Mouse (Mus musculus) adrenal gland, postnatal 25 days (tissue): ENCODE measurements around the gene Misp. TPM values are rescaled to one million over a fixed set of nuclear protein-coding genes. Genes with fewer than 3 reads are reported as not detected.

Experiments used
- DNase-seq: peaks from one replicate; pipeline ENCODE4 v3.0.0; 2021; ENCODE audit warnings: mixed read lengths
- total RNA-seq: library from RNA; stranded (reverse); gene quantifications from 2 replicates; pipeline ENCODE4 v1.2.3, GENCODE M21; 2021

Misp gene
- total RNA-seq, 1 experiment from 2014 or later = 0.64 TPM

DNA sequence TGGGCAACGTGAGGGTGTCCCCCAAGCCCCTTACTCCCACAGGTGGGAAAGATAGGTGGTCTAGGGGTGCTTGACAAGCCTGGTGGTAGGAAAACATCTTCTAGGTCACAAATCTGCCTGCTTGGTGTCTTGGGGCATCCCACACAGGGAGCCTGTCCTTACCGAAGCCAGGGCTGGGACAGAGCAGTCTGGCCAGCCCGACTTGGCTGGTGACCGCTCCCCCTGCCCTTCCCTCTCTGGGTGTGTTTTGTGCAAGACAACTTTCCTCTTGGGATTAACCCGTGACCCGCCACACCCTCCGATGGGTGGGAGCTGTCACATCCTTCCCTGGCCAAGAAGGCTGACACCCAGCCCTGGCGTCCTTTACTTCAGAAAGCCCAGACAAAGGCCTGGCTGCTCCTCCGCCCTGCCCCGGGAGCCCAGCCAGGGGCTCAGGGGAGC lies 26.3 kb upstream of the Misp start:
- DNase-seq = peak; percentile 69

DNA sequence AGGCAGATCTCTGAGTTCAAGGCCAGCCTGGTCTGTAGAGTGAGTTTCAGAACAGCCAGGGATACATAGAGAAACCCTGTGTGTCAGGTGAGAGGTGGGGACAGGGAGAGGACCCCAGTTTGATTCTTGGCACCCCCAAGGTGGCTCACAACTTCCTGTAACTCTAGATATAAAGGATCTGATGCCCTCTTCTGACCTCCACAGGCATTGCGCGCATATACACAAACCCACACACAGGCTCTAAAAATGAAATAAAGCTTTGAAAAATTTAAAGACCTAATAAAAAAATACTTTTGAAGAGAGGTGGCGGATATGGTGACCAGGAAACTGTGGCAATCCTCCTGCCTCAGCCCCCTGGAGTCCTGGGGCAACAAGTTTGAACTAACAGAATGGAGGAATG lies 24.9 kb upstream of the Misp start:
- no peak for DNase-seq

DNA sequence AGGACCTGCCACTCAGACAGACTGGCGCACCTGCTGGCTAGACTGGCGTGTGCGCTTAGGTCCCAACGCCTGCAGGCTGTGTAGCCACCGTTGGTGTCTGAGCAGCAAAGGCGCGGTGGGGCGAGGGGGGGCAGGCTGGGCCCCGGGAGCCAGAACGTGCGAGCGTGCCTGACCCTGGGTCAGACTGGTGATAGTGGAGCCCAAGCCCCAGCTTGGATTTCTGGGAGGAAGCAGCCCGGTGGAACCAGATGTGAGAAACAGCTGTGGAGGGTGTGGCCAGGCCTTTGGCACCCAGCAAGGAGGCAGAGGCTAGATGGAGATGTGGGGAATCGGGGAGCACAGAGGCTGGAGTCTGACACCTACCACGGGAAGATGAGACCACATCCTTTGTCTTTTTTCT lies 23.5 kb upstream of the Misp start:
- DNase-seq = no peak

DNA sequence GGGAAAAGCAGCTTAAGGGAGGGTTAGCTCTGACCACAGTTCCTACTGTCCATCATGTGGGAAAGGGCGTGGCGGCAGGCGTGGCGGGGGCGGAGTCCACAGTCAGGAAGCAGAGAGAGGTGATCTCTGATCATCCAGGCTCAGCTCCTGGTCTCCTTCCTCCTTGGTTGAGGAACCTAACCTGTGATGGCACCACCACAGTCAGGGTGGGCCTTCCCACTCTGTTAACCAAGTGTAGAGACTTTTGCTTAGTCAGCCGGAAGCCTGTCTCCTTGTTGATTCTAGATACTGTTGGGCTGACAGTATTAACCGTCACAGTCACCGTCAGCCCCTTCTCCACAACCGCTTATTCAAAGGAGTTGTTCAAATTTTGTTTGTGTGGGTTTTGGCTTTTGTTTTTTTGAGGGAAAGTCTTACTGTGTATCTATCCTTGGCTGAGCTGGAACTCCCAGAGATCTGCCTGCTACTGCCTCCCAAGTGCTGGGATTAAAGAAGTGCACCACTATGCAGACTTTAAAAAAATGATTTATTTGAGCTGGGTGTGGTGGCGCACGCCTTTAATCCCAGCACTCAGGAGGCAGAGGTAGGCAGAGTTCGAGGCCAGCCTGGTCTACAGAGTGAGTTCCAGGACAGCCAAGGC lies 22.4 kb upstream of the Misp start:
- no peak for DNase-seq

DNA sequence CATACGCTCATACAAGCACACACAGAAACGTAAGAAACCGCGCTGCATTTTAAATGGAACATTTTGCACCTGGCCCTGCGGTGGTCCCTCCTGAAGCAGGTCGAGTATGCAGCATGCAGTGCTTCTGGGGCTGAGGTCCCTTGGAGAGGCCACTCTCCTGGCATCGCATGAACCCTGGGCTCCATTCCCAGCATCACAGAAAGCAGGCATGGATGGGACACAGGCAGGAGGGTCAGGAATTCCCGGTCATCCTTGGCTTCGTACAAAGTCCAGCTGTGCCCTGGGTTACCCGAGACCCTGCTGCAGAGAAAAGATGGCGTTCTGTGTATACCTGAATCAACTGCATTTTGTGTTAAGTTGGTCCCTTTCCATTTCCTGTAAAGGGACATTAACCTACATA lies 20.3 kb upstream of the Misp start:
- no peak for DNase-seq

DNA sequence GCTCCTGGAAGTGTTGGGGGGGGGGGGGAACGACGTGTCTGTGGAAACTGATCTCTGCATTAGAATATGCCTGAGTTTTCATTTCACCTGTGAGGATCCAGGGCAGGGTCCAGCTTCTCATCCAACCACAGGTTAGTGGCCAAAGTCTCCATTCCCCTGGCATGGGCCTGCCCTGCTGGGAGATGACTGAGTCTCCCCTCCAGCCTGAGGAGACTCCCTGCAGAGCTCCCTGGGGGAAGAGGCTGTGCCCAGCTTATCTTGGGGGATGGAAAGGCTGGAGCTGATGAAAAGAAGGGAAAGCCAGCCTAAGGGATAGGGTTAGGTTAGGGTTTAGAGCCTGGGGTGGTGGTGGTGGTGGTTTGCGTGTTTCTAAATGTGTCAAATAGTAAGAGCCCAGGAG lies 19.0 kb upstream of the Misp start:
- DNase-seq = no peak

DNA sequence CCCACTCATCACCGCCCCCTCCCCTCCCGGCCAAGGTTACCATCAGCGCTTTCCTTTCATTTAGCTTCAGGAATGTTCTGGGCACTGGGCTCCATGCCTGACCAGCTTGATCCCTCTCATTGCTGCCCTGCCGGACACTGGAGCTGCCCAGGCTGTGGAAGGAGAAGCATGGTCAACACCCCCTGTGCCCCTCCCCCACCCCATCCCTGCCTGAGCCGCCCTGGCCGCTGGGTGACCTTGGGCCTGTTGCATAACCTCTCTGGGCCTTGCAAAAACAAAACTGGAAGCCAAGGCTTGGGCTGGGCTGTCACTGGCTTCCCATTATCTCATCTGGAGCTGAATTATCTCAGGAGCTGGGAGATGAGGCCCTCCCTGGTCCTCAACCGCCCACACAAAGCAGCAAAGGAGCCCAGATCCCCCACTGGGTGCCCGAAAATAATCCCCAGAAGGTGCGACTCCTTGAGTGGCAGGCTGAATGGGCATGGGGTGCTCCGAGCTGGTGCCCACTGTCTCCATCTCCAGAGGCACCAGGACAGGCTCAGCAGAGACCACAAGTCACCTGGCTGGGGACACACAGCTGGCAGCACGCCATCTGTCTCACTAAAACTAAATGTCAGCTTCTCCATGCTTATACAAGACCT lies 18.3 kb upstream of the Misp start:
- DNase-seq = peak; percentile 85

DNA sequence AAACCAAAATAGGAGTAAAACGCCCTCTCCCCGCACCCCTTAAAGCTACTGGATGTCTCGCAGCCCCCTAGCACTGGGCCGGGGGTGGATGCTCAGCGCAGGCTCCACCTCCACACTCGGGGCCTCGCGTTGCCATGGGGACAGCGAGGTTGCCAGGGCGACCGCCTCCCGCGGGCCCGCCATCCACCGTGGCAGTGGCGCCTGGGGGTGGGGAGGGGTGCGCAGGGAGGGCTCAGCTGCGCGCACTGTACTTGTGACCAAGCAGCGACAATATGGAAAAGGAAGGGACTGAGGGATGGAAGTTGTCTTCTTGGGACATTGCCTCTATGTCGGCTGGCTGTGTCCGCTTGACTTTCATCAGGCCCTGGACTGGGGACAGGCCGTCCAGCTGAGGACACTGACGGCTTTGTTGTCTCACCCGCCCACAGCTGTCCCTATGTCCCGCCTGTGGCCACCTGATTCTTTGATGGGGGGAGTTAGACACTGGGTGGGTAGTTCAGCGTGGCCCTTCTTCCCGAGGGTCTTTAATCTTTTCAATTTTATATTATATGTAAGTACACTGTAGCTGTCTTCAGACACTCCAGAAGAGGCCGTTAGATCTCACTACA lies 17.0 kb upstream of the Misp start:
- peak; percentile 55 for DNase-seq

DNA sequence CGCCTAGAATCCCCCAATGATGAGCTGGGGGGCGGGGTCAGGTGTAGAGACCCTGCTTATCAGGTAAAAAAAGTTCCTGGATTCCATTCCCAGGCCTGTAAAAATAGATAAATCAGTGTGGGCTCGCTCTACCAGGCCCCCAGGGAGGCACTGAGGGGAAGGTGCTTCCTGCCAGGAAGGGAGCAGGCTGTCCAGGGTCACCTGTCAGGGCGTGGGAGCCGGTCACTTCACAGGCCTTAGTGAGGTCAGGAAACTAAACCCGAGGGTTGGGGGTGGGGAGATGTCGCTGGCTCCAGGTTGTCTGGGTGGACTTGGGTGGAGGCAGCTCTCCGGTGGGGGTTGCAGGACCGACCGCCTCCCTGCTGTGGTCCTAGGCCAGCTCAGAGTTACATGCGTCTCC lies 15.2 kb upstream of the Misp start:
- DNase-seq = peak; percentile 49

DNA sequence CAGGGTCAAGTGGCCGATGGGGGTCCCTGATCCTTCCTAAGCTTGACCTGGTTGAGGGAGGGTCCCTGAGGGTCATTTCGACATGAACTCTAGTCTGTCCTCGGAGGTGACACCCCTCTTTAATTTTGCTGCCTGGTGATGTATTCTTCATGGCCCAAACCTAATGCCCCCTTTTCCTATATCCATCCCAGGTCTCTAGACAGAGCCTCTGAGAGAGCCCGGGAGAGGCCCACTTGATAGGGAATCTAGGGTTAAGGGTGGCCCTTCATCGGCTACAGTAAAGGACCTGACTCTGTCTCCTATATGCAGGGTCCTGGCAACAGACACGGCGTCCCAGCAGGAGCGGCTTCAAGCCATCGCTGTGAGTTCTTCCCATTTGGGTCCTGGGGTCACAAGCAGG lies 14.5 kb upstream of the Misp start:
- no peak for DNase-seq

DNA sequence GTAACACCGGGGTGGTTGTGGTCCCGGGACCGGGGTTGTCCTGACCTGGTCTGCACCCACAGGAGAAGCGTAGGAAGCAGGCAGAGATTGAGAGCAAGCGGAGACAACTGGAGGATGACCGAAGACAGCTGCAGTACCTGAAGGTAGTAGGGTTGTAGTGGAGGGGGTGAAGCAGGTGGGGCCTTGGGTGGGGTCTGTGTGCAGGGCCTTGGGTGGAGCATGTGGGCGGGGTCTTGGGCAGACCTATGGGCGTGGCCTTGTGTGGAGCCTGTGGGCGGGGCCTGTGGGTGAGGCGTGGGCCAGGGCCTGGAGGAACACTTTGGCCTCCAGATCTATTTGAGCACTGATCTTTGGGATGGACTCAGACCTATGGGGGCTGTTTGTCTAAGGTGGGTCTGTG lies 13.8 kb upstream of the Misp start:
- DNase-seq = no peak

DNA sequence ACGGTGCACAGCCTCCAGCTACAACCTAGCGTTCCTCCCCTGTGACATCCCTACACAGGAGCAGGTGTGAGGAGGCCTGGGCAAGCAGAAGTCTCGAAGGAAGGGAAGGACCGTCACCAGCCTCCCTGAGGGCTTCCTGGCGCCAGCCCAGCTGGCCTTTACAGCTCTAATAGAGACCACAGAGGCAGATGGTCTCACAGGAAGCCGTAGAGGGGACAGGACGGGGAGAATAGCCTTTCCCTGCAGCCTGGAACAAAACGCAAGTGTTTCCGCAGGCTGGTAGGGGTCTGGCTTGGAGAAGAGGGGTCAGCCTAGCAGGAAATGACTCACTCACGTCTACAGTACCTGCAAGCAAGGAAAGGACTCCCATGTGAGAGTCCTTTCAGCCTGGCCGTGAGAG lies 13.0 kb upstream of the Misp start:
- DNase-seq = peak; percentile 51

DNA sequence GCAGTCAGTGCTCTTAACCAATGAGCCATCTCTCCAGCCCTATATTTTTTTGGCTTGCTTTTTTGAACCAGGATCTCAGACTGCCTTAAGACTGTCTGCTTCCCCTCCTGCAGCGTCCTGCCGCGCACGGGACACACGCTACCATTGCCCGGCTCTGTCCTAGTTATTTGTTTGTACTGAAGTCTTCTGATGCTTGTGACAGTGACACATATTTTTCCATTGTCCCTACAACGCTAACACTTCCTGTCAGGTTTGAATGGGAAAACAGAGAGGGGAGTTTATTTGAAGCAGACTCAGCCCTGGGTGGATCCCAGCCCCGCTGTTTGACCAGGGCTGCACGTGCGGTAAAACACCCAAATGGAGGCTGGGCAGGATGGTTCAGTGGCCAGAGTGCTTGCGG lies 12.1 kb upstream of the Misp start:
- no peak for DNase-seq

DNA sequence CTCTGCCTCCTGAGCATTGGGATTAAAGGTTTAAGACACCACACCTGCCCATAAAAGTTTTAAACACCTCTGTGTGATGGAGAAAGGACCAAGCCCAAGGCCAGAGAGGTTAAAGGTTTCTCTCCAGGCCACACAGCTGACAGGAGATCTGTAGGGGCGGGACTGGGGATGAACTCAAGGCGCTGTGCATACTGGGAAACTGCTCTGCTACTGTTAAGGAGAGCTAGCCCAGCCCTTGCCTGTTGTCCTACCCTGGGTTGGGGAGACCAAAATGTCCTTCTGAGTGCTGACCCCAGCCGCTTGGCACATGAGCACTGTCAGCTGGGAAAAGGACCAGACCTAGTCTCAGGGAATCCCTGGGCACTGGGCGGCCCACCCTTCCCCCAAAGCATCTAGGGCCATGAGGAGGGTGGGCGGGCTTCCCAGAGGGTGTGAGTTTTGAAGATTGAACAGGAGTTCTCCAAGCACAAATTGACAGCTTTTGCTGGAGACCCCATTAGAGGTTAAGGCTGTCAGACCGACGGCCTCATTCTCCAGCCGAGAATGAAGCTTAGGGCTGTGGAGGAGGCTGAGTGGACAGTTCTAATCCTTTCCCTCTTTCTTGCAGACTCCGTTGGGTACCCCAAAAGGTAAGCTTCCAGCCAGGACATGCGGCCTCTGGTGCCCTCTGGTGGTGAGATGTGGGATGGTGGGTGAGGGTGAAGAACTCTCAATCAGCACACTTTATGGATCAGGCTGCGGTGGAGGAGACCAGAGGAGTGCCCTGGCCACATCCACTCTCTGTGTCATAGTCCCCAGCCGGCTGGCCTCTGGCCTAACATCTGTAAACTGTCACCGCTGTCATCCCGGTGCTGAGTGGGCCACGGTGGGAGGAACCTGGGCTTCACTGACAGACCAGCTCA lies 8.8 kb upstream of the Misp start:
- peak; percentile 92 for DNase-seq

DNA sequence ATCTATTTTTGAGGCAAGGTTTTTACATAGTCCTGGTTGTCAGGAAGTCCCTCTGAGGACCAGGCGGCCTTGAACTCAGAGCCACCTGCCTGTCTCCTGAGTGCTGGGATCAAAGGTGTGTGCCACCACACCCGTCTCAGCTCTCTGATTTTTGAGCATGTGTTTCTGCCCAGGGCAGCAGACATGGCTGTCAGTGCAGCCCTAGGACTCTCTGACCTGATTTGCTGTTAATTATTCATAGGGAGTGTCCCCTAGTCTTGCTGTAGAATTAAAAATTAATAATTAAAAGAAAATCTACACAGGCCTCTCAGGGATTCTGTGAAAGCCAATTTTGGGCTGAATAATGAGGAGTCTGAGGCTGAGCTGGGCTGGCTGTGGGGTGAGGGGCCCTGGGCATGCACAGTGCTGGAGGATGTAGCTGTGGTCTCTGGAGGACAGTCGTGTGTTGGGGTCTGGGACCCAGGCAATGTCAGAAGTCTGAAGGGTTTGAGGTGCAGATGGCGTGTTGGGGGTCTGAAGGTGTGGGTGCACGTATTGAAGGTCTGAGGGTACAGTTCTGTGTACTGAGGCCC lies 6.4 kb upstream of the Misp start:
- no peak for DNase-seq

DNA sequence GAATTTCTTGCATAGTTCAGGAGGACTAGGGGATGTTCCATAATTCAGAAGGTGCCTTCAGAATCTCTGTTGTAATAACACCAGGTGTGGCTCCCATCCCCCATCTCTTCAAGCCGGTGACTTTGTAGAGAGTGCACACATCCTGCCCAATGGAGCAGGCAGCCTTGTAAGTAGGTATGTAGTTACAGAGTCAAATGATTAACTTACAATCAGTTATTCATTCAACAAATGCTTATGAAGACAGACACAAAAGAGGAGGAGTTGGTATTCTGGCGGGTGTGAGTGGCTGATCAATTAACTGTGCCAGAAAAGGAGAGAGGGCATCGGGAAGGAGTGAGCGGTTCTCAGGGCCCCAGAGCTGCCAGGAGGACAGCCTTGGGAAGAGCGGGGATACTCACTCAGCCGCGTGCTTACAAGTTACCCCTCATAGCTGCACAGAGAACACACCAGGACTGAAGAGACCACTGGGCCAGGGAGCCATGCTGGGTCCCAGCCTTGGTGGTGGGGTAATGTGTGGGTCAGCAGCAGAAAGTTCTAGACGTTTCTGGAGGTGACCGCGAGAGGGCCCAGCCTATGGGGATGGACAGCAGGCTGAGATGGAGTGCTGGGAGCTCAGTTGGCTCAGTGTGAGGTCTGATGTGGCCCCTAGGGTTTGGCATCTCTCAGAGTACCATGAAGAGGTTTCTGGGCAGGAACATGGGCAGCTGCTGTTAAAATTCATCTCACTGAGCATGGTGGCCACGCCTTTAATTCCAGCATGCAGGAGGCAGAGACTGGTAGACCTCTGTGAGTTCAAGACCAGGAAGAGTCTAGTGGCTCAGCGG lies 4.9 kb upstream of the Misp start:
- DNase-seq = no peak

DNA sequence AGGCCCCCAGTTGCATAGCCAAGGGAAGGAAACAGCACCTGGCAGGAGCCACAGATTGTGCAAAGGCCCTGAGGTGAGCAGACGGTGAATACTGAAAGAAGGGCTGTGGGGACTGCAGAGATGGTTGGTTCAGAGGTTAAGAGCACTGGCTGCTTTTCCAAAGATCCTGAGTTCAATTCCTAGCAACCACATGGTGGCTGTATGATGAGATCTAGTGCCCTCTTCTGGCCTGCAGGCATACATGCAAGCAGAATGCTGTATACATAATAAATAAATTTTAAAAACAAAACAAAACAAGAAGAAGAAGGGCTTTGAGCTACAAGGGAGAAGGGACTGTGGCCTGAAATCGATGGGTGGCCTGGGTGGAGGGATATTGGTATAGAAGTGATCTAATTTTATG lies 3.7 kb upstream of the Misp start:
- DNase-seq = no peak

DNA sequence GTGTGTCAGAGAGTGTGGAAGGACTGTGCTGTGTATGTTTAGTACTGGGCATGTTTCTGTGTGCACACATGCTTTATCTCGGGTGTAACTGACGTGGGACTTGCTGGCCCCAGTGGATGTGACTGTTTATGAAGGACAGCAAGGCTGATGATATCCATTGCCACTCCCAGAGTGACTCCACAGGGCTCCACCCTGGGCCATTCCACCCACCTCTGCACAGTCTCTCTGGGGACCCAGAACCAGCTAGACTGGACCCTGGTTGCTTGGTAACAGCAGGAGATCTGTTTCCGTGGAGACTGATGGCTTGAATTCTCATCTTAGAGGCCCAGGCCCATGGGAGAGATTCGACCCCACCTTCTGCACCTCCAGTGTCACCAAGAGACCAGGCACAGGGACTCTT lies 2.6 kb upstream of the Misp start:
- no peak for DNase-seq

DNA sequence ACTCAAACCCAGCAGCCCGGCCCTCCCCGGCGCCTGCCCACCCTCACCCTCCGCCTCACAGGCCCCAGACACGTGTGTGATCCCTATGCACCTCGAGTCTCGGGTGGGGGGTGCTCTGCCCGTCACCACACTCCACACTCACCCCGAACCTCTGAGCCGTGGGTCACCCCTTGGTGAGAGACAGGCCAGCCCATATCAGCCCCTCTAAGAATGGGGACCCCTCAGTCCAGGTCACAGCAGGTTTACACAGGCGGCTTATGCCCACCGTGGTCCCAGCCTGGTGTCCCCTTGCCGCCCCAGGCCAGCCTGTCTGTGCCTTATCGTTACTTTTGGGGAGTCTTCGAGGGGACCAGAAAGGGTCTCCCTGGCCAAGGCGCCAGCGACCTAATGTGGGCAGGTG lies 1.2 kb upstream of the Misp start:
- no peak for DNase-seq

DNA sequence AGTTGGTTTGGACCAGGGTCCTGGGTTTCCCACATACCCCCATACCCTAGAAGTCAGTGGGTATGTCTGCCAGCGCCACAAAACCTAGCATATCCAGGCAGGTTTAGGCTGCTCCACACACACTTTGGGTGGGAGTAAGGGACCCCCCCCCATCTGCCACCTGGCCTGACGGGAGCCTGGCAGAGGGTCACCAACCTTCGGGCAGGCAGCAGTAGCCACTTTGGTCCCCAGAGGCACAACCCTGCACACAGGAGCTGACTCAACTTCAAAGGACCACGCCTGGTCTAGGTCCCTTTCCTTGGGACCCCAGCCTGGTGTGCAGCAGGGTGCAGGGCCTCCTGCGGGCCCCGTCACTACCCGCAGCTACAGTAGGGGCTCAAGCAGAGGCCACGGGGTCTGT lies 512 bp upstream of the Misp start:
- DNase-seq = no peak

DNA sequence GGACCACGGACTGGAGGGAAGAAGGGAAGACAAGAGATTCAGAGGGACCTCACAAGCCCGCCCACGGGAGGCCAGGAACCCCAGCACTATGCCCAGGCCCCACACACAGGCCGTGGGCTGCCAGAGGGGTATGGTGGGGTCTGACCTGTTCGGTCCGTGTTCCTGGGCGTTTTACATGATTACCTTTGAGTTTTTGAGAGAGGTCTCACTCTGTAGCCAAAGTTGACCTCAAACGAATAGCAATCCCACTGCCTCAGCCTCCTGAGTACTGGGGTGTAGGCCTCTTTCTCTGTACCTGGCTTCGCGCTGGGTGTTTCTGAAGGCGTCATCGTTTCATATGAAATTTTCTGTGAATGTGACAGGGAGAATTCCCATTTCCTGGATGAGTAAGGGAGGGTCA lies 942 bp downstream of the Misp start:
- DNase-seq = no peak

DNA sequence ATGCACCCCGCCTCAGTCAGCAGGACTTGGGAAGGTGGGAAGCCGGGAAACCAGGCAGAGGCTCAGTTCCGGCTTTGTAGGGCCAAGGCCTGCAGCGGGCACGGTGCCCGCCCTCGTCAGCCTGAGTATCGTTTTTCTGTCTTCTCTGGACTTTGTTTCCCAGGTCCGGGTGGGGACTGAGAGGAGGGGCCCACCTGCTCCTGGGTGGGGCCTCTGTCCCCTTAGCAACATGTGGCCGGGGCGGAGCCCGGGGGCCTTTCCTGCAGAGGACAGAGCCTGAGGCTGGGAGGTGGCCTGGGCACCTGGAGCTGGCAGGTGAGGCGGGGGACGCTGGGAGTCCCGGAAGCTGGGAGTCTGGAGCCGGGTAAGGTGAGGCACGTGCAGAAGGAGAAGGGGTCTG lies 1.6 kb downstream of the Misp start:
- no peak for DNase-seq
